Mouse (Mus musculus) skeletal muscle tissue, adult 2 months (tissue): ENCODE measurements around the gene Ppt1.

Experiments
- DNase-seq: peaks from one replicate; pipeline ENCODE4 v3.0.0-alpha.2; 2012; ENCODE audit warnings: low read depth, low spot score

Ppt1 gene

GRCm38 (mm10) chr4:122870027-122870426, 34.0 kb downstream of the Ppt1 start:
- DNase-seq = no peak

GRCm38 (mm10) chr4:122870741-122871140, 34.7 kb downstream of the Ppt1 start:
- no peak for DNase-seq

- no peak for DNase-seq
These were observed 35.2 kb downstream of the Ppt1 start for GRCm38 (mm10) chr4:122871269-122871668.

GRCm38 (mm10) chr4:122871989-122872388, 35.9 kb downstream of the Ppt1 start:
- no peak for DNase-seq

GRCm38 (mm10) chr4:122873003-122873402, 37.0 kb downstream of the Ppt1 start:
- DNase-seq = no peak

- no peak for DNase-seq
These were observed 37.5 kb downstream of the Ppt1 start for GRCm38 (mm10) chr4:122873512-122873911.

GRCm38 (mm10) chr4:122878333-122879070, 42.5 kb downstream of the Ppt1 start:
- peak; percentile 48 for DNase-seq

- no peak for DNase-seq
These were observed 46.5 kb downstream of the Ppt1 start for GRCm38 (mm10) chr4:122882544-122882943.

- no peak for DNase-seq
These were observed 47.3 kb downstream of the Ppt1 start for GRCm38 (mm10) chr4:122883294-122883693.

- DNase-seq = no peak
These were observed 48.0 kb downstream of the Ppt1 start for GRCm38 (mm10) chr4:122884051-122884450.

- no peak for DNase-seq
These were observed 48.7 kb downstream of the Ppt1 start for GRCm38 (mm10) chr4:122884481-122885340.

GRCm38 (mm10) chr4:122885768-122886578, 49.9 kb downstream of the Ppt1 start, which contains the start of gene Cap1:
Gene Cap1, minus strand, starts transcription at chr4:122886056.
- peak; percentile 99 for DNase-seq

- no peak for DNase-seq
These were observed 50.7 kb downstream of the Ppt1 start for GRCm38 (mm10) chr4:122886579-122887254.

GRCm38 (mm10) chr4:122887336-122887735, 51.3 kb downstream of the Ppt1 start:
- no peak for DNase-seq

GRCm38 (mm10) chr4:122890881-122891481, 54.9 kb downstream of the Ppt1 start:
- peak; percentile 66 for DNase-seq

- no peak for DNase-seq
These were observed 55.6 kb downstream of the Ppt1 start for GRCm38 (mm10) chr4:122891597-122891996.

GRCm38 (mm10) chr4:122892157-122892556, 56.1 kb downstream of the Ppt1 start:
- peak; percentile 34 for DNase-seq

- no peak for DNase-seq
These were observed 61.7 kb downstream of the Ppt1 start for GRCm38 (mm10) chr4:122897750-122898149.

GRCm38 (mm10) chr4:122898313-122898712, 62.3 kb downstream of the Ppt1 start:
- peak; percentile 39 for DNase-seq

- DNase-seq = no peak
These were observed 66.1 kb downstream of the Ppt1 start for GRCm38 (mm10) chr4:122902156-122902555.

GRCm38 (mm10) chr4:122903709-122904108, 67.7 kb downstream of the Ppt1 start:
- no peak for DNase-seq
